In the genomic region with DNA sequence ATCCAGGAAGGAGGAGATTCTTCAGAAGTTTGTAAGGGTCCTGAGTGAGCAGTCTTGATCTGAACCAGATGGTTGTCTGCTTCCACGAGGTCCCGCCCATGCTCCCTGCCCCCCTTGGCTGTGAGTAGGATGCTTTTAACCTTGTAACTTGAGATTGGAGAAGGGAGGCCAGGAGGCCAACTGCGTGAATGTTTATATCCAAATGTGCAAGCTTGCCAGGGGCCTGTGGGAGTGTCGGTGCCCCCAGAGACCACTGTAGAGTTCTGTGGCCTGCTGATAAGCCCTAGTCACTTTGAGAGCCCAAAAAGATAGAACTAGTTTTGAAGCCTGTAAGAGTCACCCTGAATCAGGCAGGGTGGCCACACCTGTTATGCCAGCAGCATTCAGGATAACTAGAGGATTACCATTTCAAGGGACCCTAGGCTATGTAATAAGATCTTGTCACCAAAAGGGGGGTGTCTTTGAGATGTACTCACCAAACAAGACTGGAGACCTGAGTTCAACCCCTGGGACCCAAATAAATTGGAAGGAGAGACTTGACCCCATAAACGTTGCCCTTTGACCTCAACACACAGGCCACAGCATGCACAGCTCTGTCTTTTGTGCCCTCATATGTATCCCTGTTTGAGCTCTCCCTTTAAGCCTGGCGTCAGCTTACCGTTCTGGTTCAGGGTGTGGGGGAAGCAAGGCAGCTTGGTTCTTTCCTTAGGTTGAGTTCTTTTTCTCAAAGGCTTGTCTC, we compare ENCODE assay signal across 7 mouse cellular contexts. TPM values are rescaled to one million over a fixed set of nuclear protein-coding genes. Genes with fewer than 3 reads are reported as not detected.
DNase-seq lines count a peak whose midpoint lies in the region; ATAC-seq and TF ChIP-seq lines count a peak whose summit lies in the region.

No protein-coding gene starts in this region.

- H3K4me3 ChIP-seq in G1E (ENCODE audit: low read depth, low read length): peak overlapping the region; percentile 88
- H3K4me3 ChIP-seq in forebrain, embryonic 14.5 days (ENCODE audit: low read depth, low read length): peak overlapping the region; percentile 77
- peak overlapping the region; percentile 70 for H3K4me3 ChIP-seq in hindbrain, embryonic 14.5 days (replicated peaks; ENCODE audit: low read length)
- H3K4me3 ChIP-seq in liver, embryonic 12.5 days: peak overlapping the region; percentile 89
- peak overlapping the region; percentile 86 for H3K4me3 ChIP-seq in neural tube, embryonic 15.5 days (replicated peaks)

- no peaks in the 10 kb centered on the region for H3K27me3 ChIP-seq in G1E (ENCODE audit: insufficient read depth, low read length)
- H3K27me3 ChIP-seq in forebrain, embryonic 14.5 days (replicated peaks; ENCODE audit: control insufficient read depth, insufficient read depth, low read length): no peaks in the 10 kb centered on the region
- H3K27me3 ChIP-seq in hindbrain, embryonic 14.5 days (ENCODE audit: control insufficient read depth, insufficient read depth, low read length): no peaks in the 10 kb centered on the region
- H3K27me3 ChIP-seq in liver, embryonic 12.5 days (replicated peaks): no peaks in the 10 kb centered on the region
- no peaks in the 10 kb centered on the region for H3K27me3 ChIP-seq in neural tube, embryonic 15.5 days (replicated peaks)

- peaks cover 47% of the 10 kb centered on the region for H3K36me3 ChIP-seq in G1E (replicated peaks)
- 0 out of 2 replicates have a peak, but pooled peaks cover 3% of the 10 kb centered on the region for H3K36me3 ChIP-seq in forebrain, embryonic 14.5 days (ENCODE audit: control insufficient read depth, insufficient read depth, low read length)
- no peaks in the 10 kb centered on the region for H3K36me3 ChIP-seq in hindbrain, embryonic 14.5 days (replicated peaks; ENCODE audit: control insufficient read depth, insufficient read depth)
- H3K36me3 ChIP-seq in liver, embryonic 12.5 days: peaks cover 39% of the 10 kb centered on the region
- no peaks in the 10 kb centered on the region for H3K36me3 ChIP-seq in neural tube, embryonic 15.5 days

- peak; percentile 75 for DNase-seq in G1E (ENCODE audit: low spot score)
- DNase-seq in adrenal gland, postnatal 14 days: peak; percentile 50
- DNase-seq in forebrain, embryonic 14.5 days (ENCODE audit: low spot score): no peak
- DNase-seq in hindbrain, embryonic 14.5 days (ENCODE audit: low spot score): no peak
- no peak for DNase-seq in thymus, postnatal 14 days

- peak; percentile 71 for ATAC-seq in G1E (ENCODE audit: extremely low read depth, insufficient number of reproducible peaks, low FRiP score, poor library complexity, severe bottlenecking)
- no peak for ATAC-seq in forebrain, embryonic 14.5 days
- ATAC-seq in hindbrain, embryonic 14.5 days (ENCODE audit: low FRiP score): no peak
- ATAC-seq in liver, embryonic 12.5 days: peak; percentile 85
- ATAC-seq in neural tube, embryonic 15.5 days (ENCODE audit: low FRiP score): no peak

- peak overlapping the region; percentile 89 for H3K4me2 ChIP-seq in forebrain, embryonic 14.5 days (ENCODE audit: low read length)
- H3K4me2 ChIP-seq in hindbrain, embryonic 14.5 days (replicated peaks): peak overlapping the region; percentile 81
- H3K4me2 ChIP-seq in liver, embryonic 12.5 days: peak overlapping the region; percentile 87
- H3K4me2 ChIP-seq in neural tube, embryonic 15.5 days: peak overlapping the region; percentile 84

- H3K9ac ChIP-seq in forebrain, embryonic 14.5 days (ENCODE audit: low read length): peak overlapping the region; percentile 88; the same call in 1 of the 2 replicates
- H3K9ac ChIP-seq in hindbrain, embryonic 14.5 days: 0 out of 2 replicates have a peak overlapping the region, but pooled peaks have one; percentile 83
- peak overlapping the region; percentile 91 for H3K9ac ChIP-seq in liver, embryonic 12.5 days
- H3K9ac ChIP-seq in neural tube, embryonic 15.5 days (replicated peaks): 0 out of 2 replicates have a peak overlapping the region, but pooled peaks have one; percentile 84

- no peaks in the 10 kb centered on the region for H3K9me3 ChIP-seq in G1E (replicated peaks)
- H3K9me3 ChIP-seq in forebrain, embryonic 14.5 days (replicated peaks; ENCODE audit: control insufficient read depth, low read length): no peaks in the 10 kb centered on the region
- H3K9me3 ChIP-seq in hindbrain, embryonic 14.5 days (ENCODE audit: control insufficient read depth, low read length): no peaks in the 10 kb centered on the region
- no peaks in the 10 kb centered on the region for H3K9me3 ChIP-seq in liver, embryonic 12.5 days (replicated peaks)
- H3K9me3 ChIP-seq in neural tube, embryonic 15.5 days (replicated peaks): no peaks in the 10 kb centered on the region

- no peak for TF ChIP-seq CTCF in G1E (IDR thresholded peaks at IDR 0.05; ENCODE audit: low read depth, low read length)

- H3K27ac ChIP-seq in forebrain, embryonic 14.5 days (ENCODE audit: low read depth, low read length): no peak overlapping the region
- H3K27ac ChIP-seq in hindbrain, embryonic 14.5 days: no peak overlapping the region
- peak overlapping the region; percentile 98 for H3K27ac ChIP-seq in liver, embryonic 12.5 days
- H3K27ac ChIP-seq in neural tube, embryonic 15.5 days (replicated peaks): no peak overlapping the region

- 47% methylated on average over 7 of the region's 7 CpGs for WGBS in forebrain, embryonic 14.5 days
- 40% methylated on average over 7 of the region's 7 CpGs for WGBS in hindbrain, embryonic 14.5 days
- 16% methylated on average over 7 of the region's 7 CpGs for WGBS in liver, embryonic 12.5 days (ENCODE audit: insufficient replicate concordance)
- WGBS in neural tube, embryonic 15.5 days: 33% methylated on average over 7 of the region's 7 CpGs

- H3K4me1 ChIP-seq in G1E (ENCODE audit: insufficient read depth, low read depth, low read length): peaks cover 86% of the 10 kb centered on the region
- H3K4me1 ChIP-seq in forebrain, embryonic 14.5 days (ENCODE audit: control insufficient read depth, insufficient read depth, low read length): peaks cover 15% of the 10 kb centered on the region
- H3K4me1 ChIP-seq in hindbrain, embryonic 14.5 days (replicated peaks; ENCODE audit: control insufficient read depth, insufficient read depth, low read length): peaks cover 21% of the 10 kb centered on the region
- peaks cover 85% of the 10 kb centered on the region for H3K4me1 ChIP-seq in liver, embryonic 12.5 days
- peaks cover 32% of the 10 kb centered on the region for H3K4me1 ChIP-seq in neural tube, embryonic 15.5 days

RNA-seq across cellular contexts. Expression of gene St3gal2, which starts 1.9 kb away (rescaled TPM):
- total RNA-seq in G1E (2014; fragmentation: Nextera tagmentation) (94.4 and 95.8 TPM in 2 replicates), G1E (2017) (22.8 and 23.1 TPM in 2 replicates)
- 115 and 124 TPM in 2 replicates for polyA plus RNA-seq in G1E (2012)
- total RNA-seq in adrenal gland, postnatal 14 days (2021): 18.5 and 21.6 TPM in 2 replicates
- 12.5 and 16.1 TPM in 2 replicates for polyA plus RNA-seq in forebrain, embryonic 14.5 days (2014; fragmentation: Nextera tagmentation; extraction: Ambion mirVana)
- polyA plus RNA-seq in hindbrain, embryonic 14.5 days (2014; fragmentation: Nextera tagmentation; extraction: Ambion mirVana): 17.6 and 18.3 TPM in 2 replicates
- 36.7 and 40.3 TPM in 2 replicates for polyA plus RNA-seq in liver, embryonic 12.5 days (2016; fragmentation: Nextera tagmentation; extraction: Ambion mirVana)
- 23.1 and 24.4 TPM in 2 replicates for polyA plus RNA-seq in neural tube, embryonic 15.5 days (2015; fragmentation: Nextera tagmentation; extraction: Ambion mirVana)

RNA-seq across cellular contexts. Expression of gene Fuk, which starts 19.4 kb away (rescaled TPM):
- total RNA-seq in G1E (2014; fragmentation: Nextera tagmentation) (6.8 and 7.1 TPM in 2 replicates), G1E (2017) (8.9 and 9.8 TPM in 2 replicates)
- 15.6 and 17.5 TPM in 2 replicates for polyA plus RNA-seq in G1E (2012)
- total RNA-seq in adrenal gland, postnatal 14 days (2021): 7.6 and 10.4 TPM in 2 replicates
- 5.5 and 5.7 TPM in 2 replicates for polyA plus RNA-seq in forebrain, embryonic 14.5 days (2014; fragmentation: Nextera tagmentation; extraction: Ambion mirVana)
- polyA plus RNA-seq in hindbrain, embryonic 14.5 days (2014; fragmentation: Nextera tagmentation; extraction: Ambion mirVana): 5.0 and 5.8 TPM in 2 replicates
- 5.1 and 5.7 TPM in 2 replicates for polyA plus RNA-seq in liver, embryonic 12.5 days (2016; fragmentation: Nextera tagmentation; extraction: Ambion mirVana)
- 7.3 and 7.5 TPM in 2 replicates for polyA plus RNA-seq in neural tube, embryonic 15.5 days (2015; fragmentation: Nextera tagmentation; extraction: Ambion mirVana)

Comparison
In these comparisons a context has a peak if more than half of its experiments do, and no peak if none do; other contexts are left out.
1. ATAC-seq: peak in G1E (single experiment) and liver, embryonic 12.5 days (single experiment); none in forebrain, embryonic 14.5 days (single experiment), hindbrain, embryonic 14.5 days (single experiment) and neural tube, embryonic 15.5 days (single experiment).
2. DNase-seq: peak in G1E (single experiment) and adrenal gland, postnatal 14 days (single experiment); none in forebrain, embryonic 14.5 days (single experiment), hindbrain, embryonic 14.5 days (single experiment) and thymus, postnatal 14 days (single experiment).
3. Peak in every context shown above with its lines, with median percentiles within 50 percentile points of each other: H3K4me3 ChIP-seq, H3K4me2 ChIP-seq and H3K9ac ChIP-seq.